Mouse (Mus musculus) spleen, adult 2 months (tissue): ENCODE results near the gene Rbm12. TPM values are rescaled to one million over a fixed set of nuclear protein-coding genes. Genes with fewer than 3 reads are reported as not detected.
"Not testable (repeated sequence)": the region's sequence is repeated elsewhere in the genome, so short reads cannot be mapped to it uniquely, and the experiment has no call there.

Experiments
- DNase-seq, 2 experiments: peaks; one replicate each; pipeline versions ENCODE4 v3.0.0 to v3.0.0-alpha.2; 2012 to 2021; ENCODE audit warnings: low spot score in 2 of 2, low read depth in 1 of 2
- H3K27ac ChIP-seq: fragments of 200-500 bp; 2 replicates; pipeline ENCODE4 v1.5.1; 2012; ENCODE audit warnings: low read length, inconsistent platforms; ENCODE audit not compliant: insufficient read depth
- H3K27me3 ChIP-seq: fragments of 200-500 bp; 2 replicates; pipeline ENCODE4 v1.6.1; 2012; ENCODE audit warnings: mild to moderate bottlenecking, moderate library complexity, low read length, inconsistent platforms; ENCODE audit not compliant: control insufficient read depth, insufficient read depth
- H3K36me3 ChIP-seq: fragments of 200-500 bp; 2 replicates; pipeline ENCODE4 v1.6.1; 2012; ENCODE audit warnings: mild to moderate bottlenecking, low read length, inconsistent platforms; ENCODE audit not compliant: control insufficient read depth, insufficient read depth
- H3K4me1 ChIP-seq: fragments of 200-500 bp; 2 replicates; pipeline ENCODE4 v1.6.1; 2011; ENCODE audit warnings: inconsistent platforms; ENCODE audit not compliant: control insufficient read depth, insufficient read depth, insufficient read length
- H3K4me3 ChIP-seq: fragments of 200-500 bp; 2 replicates; pipeline ENCODE4 v1.5.1; 2011; ENCODE audit warnings: mild to moderate bottlenecking, inconsistent platforms; ENCODE audit not compliant: insufficient read depth, insufficient read length; ENCODE audit errors: extremely low read depth
- CTCF ChIP-seq: fragments of 200-500 bp; IDR thresholded peaks from 2 replicates; pipeline ENCODE4 v1.5.1; 2011; ENCODE audit warnings: mild to moderate bottlenecking, inconsistent platforms; ENCODE audit not compliant: insufficient read depth, insufficient read length, insufficient replicate concordance; ENCODE audit errors: extremely low read depth
- POLR2A ChIP-seq: fragments of 200-500 bp; IDR thresholded peaks from 2 replicates; pipeline ENCODE4 v1.6.1; 2011; ENCODE audit warnings: low read depth, low read length, inconsistent platforms
- WGBS: fragments of 180-500 bp; shearing (Covaris S2); methylation state at CpG from one replicate; pipeline ENCODE4 v1.1.7; 2018; 5-methylcytosine and 5-hydroxymethylcytosine counted together
- polyA plus RNA-seq: library from polyadenylated mRNA; depleted of rRNA; stranded (reverse); fragments of >200 nt; gene quantifications from 2 replicates; pipeline ENCODE4 v1.2.3, GENCODE M21; 2012

Rbm12 gene
- polyA plus RNA-seq, 1 experiment: 25.3 TPM

GRCm38 (mm10) chr2:156143367-156143766 is 31.6 kb upstream of the Rbm12 start:
- WGBS: 3% methylated on average over 16 of the region's 16 CpGs
- DNase-seq: no peak
- Histone ChIP-seq H3K4me1 (no peaks in the 10 kb centered on the region), H3K36me3 (peaks cover 17% of the 10 kb centered on the region), H3K27me3 (no peaks in the 10 kb centered on the region), H3K4me3 (peak overlapping the region; percentile 90), H3K27ac (no peak overlapping the region)
- TF ChIP-seq CTCF: no peak
- no peak for TF ChIP-seq POLR2A

GRCm38 (mm10) chr2:156142820-156143219 is 31.0 kb upstream of the Rbm12 start:
- Histone ChIP-seq H3K36me3 (peaks cover 14% of the 10 kb centered on the region), H3K27ac (no peak overlapping the region), H3K4me1 (no peaks in the 10 kb centered on the region), H3K27me3 (no peaks in the 10 kb centered on the region), H3K4me3 (no peak overlapping the region)
- no peak for DNase-seq
- no peak for TF ChIP-seq POLR2A
- no peak for TF ChIP-seq CTCF
- 86% methylated on average over 2 of the region's 2 CpGs for WGBS

- 91% methylated on average over 6 of the region's 6 CpGs for WGBS
- Histone ChIP-seq H3K27me3 (no peaks in the 10 kb centered on the region), H3K4me1 (no peaks in the 10 kb centered on the region), H3K27ac (no peak overlapping the region), H3K36me3 (peaks cover 15% of the 10 kb centered on the region), H3K4me3 (no peak overlapping the region)
- DNase-seq: no peak
- TF ChIP-seq POLR2A (no peak), CTCF (peak; percentile 33; the same call in 1 of the 2 replicates)
Measured at GRCm38 (mm10) chr2:156135695-156136094, 23.9 kb upstream of the Rbm12 start.

GRCm38 (mm10) chr2:156134161-156134560 is 22.4 kb upstream of the Rbm12 start:
- Histone ChIP-seq H3K4me3 (no peak overlapping the region), H3K27me3 (no peaks in the 10 kb centered on the region), H3K36me3 (peaks cover 12% of the 10 kb centered on the region), H3K27ac (no peak overlapping the region), H3K4me1 (no peaks in the 10 kb centered on the region)
- DNase-seq: no peak
- WGBS: 90% methylated on average over 5 of the region's 5 CpGs
- TF ChIP-seq CTCF: no peak
- TF ChIP-seq POLR2A: no peak

- H3K27ac ChIP-seq: no peak within 1 kb of the TSS
- no peaks in the 10 kb centered on the region for H3K27me3 ChIP-seq
- no peak within 1 kb of the TSS for H3K4me3 ChIP-seq
- H3K36me3 ChIP-seq: peaks cover 31% of the 10 kb centered on the region
- no peaks in the 10 kb centered on the region for H3K4me1 ChIP-seq
- no peak for DNase-seq
- WGBS: 97% methylated on average over 5 of the region's 5 CpGs
- TF ChIP-seq POLR2A (no peak), CTCF (no peak)
Measured at GRCm38 (mm10) chr2:156126992-156127391, 15.2 kb upstream of the Rbm12 start, which contains the start of gene Gm28036. TSS of gene Gm28036 (minus strand) at chr2:156127092.

- peaks cover 23% of the 10 kb centered on the region for H3K36me3 ChIP-seq
- H3K4me3 ChIP-seq: no peak overlapping the region
- H3K27ac ChIP-seq: no peak overlapping the region
- H3K27me3 ChIP-seq: no peaks in the 10 kb centered on the region
- DNase-seq: no peak
- TF ChIP-seq CTCF (no peak), POLR2A (no peak)
- no peaks in the 10 kb centered on the region for H3K4me1 ChIP-seq
- WGBS: 92% methylated on average over 5 of the region's 5 CpGs
Measured at GRCm38 (mm10) chr2:156123731-156124130, 12.0 kb upstream of the Rbm12 start.

GRCm38 (mm10) chr2:156119566-156119965 is 7.8 kb upstream of the Rbm12 start:
- DNase-seq: no peak
- Histone ChIP-seq H3K27ac (no peak overlapping the region), H3K36me3 (peaks cover 7% of the 10 kb centered on the region), H3K4me3 (no peak overlapping the region), H3K4me1 (no peaks in the 10 kb centered on the region), H3K27me3 (no peaks in the 10 kb centered on the region)
- TF ChIP-seq POLR2A: no peak

- not testable (repeated sequence) for H3K27me3 ChIP-seq, DNase-seq, H3K36me3 ChIP-seq, H3K4me1 ChIP-seq
- 14% methylated on average over 5 of the region's 5 CpGs for WGBS
- Histone ChIP-seq H3K4me3 (peak overlapping the region; percentile 98), H3K27ac (peak overlapping the region; percentile 95)
Measured at GRCm38 (mm10) chr2:156112080-156112423, 274 bp upstream of the Rbm12 start.
